Mouse (Mus musculus): ENCODE measurements around the gene Lin28a.

- TF ChIP-seq EP300 (IDR thresholded peaks at IDR 0.05; ENCODE audit: low read depth), result no peak
- no peak for TF ChIP-seq CTCF (IDR thresholded peaks at IDR 0.05; ENCODE audit: low read depth)
Measured at GRCm38 (mm10) chr4:134058908-134059307, 40.3 kb upstream of the Lin28a start.
